Mouse (Mus musculus): ENCODE measurements at regions not wholly inside any gene's neighbourhood (a gene's known extent, or its start where the extent isn't known, plus 50 kb on each side); places are given as distances from the start of the nearest gene placed in this dataset.
A peak's percentile ranks its signal among the peaks of the same experiment; 100 is the strongest.

DNA sequence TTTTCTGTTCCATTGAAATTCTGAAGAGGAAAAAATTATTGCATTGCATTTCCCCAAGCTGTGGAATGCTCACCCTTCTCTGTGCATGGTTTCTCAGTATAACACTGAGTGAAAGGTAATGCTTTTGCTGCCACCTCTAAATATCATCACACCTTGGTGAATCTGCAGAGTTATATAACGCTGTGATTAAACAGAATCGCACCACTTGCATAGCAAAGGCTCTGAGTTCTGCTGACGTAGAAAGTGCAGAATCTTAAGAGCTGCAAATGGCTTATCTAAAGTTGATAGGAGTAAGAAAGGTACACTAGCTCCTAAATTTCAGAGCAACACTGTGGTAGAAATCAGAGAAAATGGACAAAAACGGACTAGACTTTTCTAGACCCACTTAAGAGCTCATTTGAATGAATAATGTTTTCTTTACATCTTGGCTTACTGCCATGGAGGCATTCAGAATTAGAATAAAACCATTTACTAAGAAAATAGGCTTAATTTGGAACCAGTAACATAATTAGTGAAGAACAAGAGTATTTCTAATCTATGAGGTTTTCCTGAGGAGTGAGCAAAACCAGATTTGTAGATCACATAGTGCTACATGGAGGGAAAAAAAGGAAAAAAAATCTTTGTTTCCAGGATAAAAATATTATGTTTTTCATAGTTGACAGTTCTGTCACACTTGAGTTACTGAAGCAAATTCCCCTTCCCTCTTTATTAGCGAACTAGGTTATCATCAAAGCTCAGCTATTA, 641.2 kb downstream of the Cetn3 start:
- TF ChIP-seq GATA1 (IDR thresholded peaks at IDR 0.05; ENCODE audit: borderline replicate concordance, low read length), result no peak
- TF ChIP-seq FLI1 (IDR thresholded peaks at IDR 0.05; ENCODE audit: low read length), result no peak
- Histone ChIP-seq H3K4me3 (replicated peaks) (no peak overlapping the region), H3K4me1 (no peaks in the 10 kb centered on the region), H3K9me3 (no peaks in the 10 kb centered on the region; the same call in 1 of the 2 replicates), H3K36me3 (replicated peaks; ENCODE audit: low read length) (no peaks in the 10 kb centered on the region), H3K27me3 (replicated peaks) (no peaks in the 10 kb centered on the region)

- H3K9me3 ChIP-seq, result no peaks in the 10 kb centered on the region; the same call in 1 of the 2 replicates
- H3K4me1 ChIP-seq, result no peaks in the 10 kb centered on the region
Measured at GRCm38 (mm10) chr13:82424732-82425341, 642.0 kb downstream of the Cetn3 start.

DNA sequence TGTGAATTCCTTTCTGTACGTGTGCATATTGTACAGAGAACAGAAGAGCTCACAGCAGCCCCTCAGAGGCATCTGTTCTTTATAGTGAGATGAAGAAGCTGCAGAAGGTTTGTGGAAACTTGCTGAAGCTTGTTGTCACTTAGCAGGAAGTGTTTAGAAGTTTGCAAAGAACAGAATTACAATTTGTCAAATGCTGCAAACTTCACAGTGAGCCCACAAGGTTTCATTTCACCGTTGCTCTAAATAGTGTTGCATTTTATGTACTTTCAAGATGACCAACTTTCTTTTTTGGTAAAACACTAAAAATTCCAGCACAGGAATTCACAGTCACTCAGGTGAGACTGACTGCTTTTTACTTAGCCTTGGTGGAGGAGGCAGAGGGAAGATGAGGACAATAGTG, 649.5 kb downstream of the Cetn3 start:
- no peaks in the 10 kb centered on the region for H3K36me3 ChIP-seq (replicated peaks; ENCODE audit: low read length)
- H3K27me3 ChIP-seq (replicated peaks), result no peaks in the 10 kb centered on the region
- no peak for TF ChIP-seq GATA1 (IDR thresholded peaks at IDR 0.05; ENCODE audit: borderline replicate concordance, low read length)
- no peak for TF ChIP-seq FLI1 (IDR thresholded peaks at IDR 0.05; ENCODE audit: low read length)
- no peaks in the 10 kb centered on the region for H3K9me3 ChIP-seq
- H3K4me1 ChIP-seq, result no peaks in the 10 kb centered on the region
- no peak overlapping the region for H3K4me3 ChIP-seq (replicated peaks)

More at GRCm38 (mm10) chr13:82424732-82425341, 642.0 kb downstream of the Cetn3 start:
- Histone ChIP-seq H3K4me3 (replicated peaks) (peak overlapping the region; percentile 42), H3K36me3 (replicated peaks; ENCODE audit: low read length) (no peaks in the 10 kb centered on the region), H3K27me3 (replicated peaks) (no peaks in the 10 kb centered on the region)
- no peak for TF ChIP-seq FLI1 (IDR thresholded peaks at IDR 0.05; ENCODE audit: low read length)

- Histone ChIP-seq H3K4me1 (no peaks in the 10 kb centered on the region), H3K4me3 (replicated peaks) (no peak overlapping the region), H3K27me3 (replicated peaks) (no peaks in the 10 kb centered on the region), H3K36me3 (replicated peaks; ENCODE audit: low read length) (no peaks in the 10 kb centered on the region), H3K9me3 (no peaks in the 10 kb centered on the region)
- TF ChIP-seq FLI1 (IDR thresholded peaks at IDR 0.05; ENCODE audit: low read length), result no peak
- TF ChIP-seq GATA1 (IDR thresholded peaks at IDR 0.05; ENCODE audit: borderline replicate concordance, low read length), result no peak
Measured at GRCm38 (mm10) chr13:82439294-82439693, 656.4 kb downstream of the Cetn3 start.

- H3K4me1 ChIP-seq, result no peaks in the 10 kb centered on the region
- no peak for TF ChIP-seq GATA1 (IDR thresholded peaks at IDR 0.05; ENCODE audit: borderline replicate concordance, low read length)
- TF ChIP-seq FLI1 (IDR thresholded peaks at IDR 0.05; ENCODE audit: low read length), result no peak
- H3K36me3 ChIP-seq (replicated peaks; ENCODE audit: low read length), result no peaks in the 10 kb centered on the region
- no peak overlapping the region for H3K4me3 ChIP-seq (replicated peaks)
- H3K9me3 ChIP-seq, result no peaks in the 10 kb centered on the region; the same call in 1 of the 2 replicates
- no peaks in the 10 kb centered on the region for H3K27me3 ChIP-seq (replicated peaks)
Measured at GRCm38 (mm10) chr13:82453650-82454049, 670.8 kb downstream of the Cetn3 start.

DNA sequence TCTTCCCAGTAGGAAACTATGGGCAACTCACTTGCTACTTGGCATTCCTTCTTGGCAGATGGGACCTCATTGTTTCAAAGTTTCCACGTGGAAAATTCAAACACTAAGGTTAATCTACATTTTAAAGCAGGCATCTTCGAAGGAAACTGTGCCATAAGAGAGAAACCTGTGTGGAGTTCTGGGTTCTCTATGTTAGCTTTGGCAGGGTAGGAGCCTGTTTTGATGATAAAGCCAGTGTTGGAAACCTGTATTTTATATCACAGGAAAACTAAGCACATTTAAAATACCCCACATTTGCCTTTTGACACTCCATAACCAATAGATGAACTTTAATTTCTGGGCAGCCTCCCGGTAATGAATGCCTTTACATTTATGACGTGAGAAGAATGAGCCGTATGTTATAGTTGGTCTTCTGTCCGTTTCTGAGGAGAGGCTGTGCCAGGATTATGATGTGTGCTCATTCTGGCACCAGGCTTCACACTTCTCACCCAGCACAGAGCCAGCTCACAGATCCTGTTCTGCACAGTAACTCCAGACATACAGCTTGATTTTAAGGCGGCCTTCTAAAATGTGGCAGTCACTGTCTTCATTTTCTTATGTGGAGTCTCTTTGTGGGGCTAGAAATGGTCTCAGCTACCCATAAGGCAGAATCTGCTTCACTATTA, 700.5 kb downstream of the Cetn3 start:
- Histone ChIP-seq H3K27me3 (replicated peaks) (no peaks in the 10 kb centered on the region), H3K4me1 (no peaks in the 10 kb centered on the region), H3K36me3 (replicated peaks; ENCODE audit: low read length) (no peaks in the 10 kb centered on the region), H3K9me3 (no peaks in the 10 kb centered on the region), H3K4me3 (replicated peaks) (no peak overlapping the region)
- TF ChIP-seq FLI1 (IDR thresholded peaks at IDR 0.05; ENCODE audit: low read length) (no peak), GATA1 (IDR thresholded peaks at IDR 0.05; ENCODE audit: borderline replicate concordance, low read length) (no peak)

DNA sequence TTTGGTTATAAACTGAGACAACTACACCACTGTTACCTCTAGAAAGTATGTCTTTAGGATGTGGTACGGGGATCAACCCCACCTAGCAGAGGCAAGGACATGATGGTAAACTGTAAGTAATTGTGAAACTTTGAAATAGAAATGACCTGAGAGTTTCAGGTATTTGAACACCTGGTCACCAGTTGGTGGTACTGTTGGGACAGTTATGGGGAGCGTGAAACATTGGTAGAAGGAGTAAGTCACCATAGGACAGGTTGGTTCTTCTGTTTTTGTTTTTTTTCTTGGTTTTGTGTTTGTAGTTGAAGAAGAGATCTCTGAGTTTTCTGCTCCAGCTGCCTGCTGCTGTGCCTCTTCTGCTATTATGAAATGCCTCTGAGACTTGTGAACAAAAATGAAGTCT, 713.7 kb downstream of the Cetn3 start:
- Histone ChIP-seq H3K9me3 (no peaks in the 10 kb centered on the region), H3K36me3 (replicated peaks; ENCODE audit: low read length) (no peaks in the 10 kb centered on the region), H3K27me3 (replicated peaks) (no peaks in the 10 kb centered on the region), H3K4me1 (no peaks in the 10 kb centered on the region), H3K4me3 (replicated peaks) (no peak overlapping the region)
- TF ChIP-seq GATA1 (IDR thresholded peaks at IDR 0.05; ENCODE audit: borderline replicate concordance, low read length), result no peak
- no peak for TF ChIP-seq FLI1 (IDR thresholded peaks at IDR 0.05; ENCODE audit: low read length)

- no peak overlapping the region for H3K4me3 ChIP-seq (replicated peaks)
- no peaks in the 10 kb centered on the region for H3K36me3 ChIP-seq (replicated peaks; ENCODE audit: low read length)
- no peaks in the 10 kb centered on the region for H3K4me1 ChIP-seq
- TF ChIP-seq GATA1 (IDR thresholded peaks at IDR 0.05; ENCODE audit: borderline replicate concordance, low read length) (no peak), FLI1 (IDR thresholded peaks at IDR 0.05; ENCODE audit: low read length) (no peak)
- no peaks in the 10 kb centered on the region for H3K27me3 ChIP-seq (replicated peaks)
- H3K9me3 ChIP-seq, result no peaks in the 10 kb centered on the region
Measured at GRCm38 (mm10) chr13:82508176-82508575, 725.3 kb downstream of the Cetn3 start.

DNA sequence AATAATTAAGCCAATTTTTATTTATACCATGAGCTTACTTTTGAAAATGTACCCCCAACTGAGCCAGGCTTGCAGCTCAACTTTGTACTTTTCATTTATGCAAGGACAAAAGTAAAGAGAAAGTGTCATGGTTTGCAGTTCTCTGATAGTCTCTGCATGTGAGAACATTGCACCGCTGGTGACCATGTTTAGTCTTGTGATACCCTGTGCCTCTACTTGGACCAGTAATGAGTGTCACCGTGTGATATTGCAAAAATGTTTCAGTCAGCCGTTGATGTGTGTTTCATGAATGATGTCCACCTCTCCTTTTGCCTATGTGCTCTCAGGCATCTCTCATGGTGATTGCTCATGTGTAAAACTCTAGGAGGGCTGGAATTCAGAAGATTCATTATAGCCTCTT, 726.6 kb downstream of the Cetn3 start:
- no peaks in the 10 kb centered on the region for H3K36me3 ChIP-seq (replicated peaks; ENCODE audit: low read length)
- H3K9me3 ChIP-seq, result no peaks in the 10 kb centered on the region
- TF ChIP-seq GATA1 (IDR thresholded peaks at IDR 0.05; ENCODE audit: borderline replicate concordance, low read length) (no peak), FLI1 (IDR thresholded peaks at IDR 0.05; ENCODE audit: low read length) (no peak)
- H3K4me1 ChIP-seq, result no peaks in the 10 kb centered on the region
- no peaks in the 10 kb centered on the region for H3K27me3 ChIP-seq (replicated peaks)
- H3K4me3 ChIP-seq (replicated peaks), result no peak overlapping the region
